Mouse (Mus musculus): Measurements from ENCODE around the gene Rpap1. TPM values are rescaled to one million over a fixed set of nuclear protein-coding genes. Genes with fewer than 3 reads are reported as not detected.

Gene Rpap1
- polyA plus RNA-seq, 1 experiment from 2014 or later, result 17.6 TPM

GRCm38 (mm10) chr2:119744163-119745111, 42.9 kb downstream of the Rpap1 start:
- peak overlapping the region; percentile 24 to 26; a peak in 2 of 4 replicates for H3K27ac ChIP-seq (replicated peaks in 1 of 2; ENCODE audit: control insufficient read depth in 1 of 2, insufficient read depth in 1 of 2, low read depth in 2 of 2, low read length in 2 of 2)
- H3K9ac ChIP-seq (ENCODE audit: low read length), result peak overlapping the region; percentile 56
- H3K9me3 ChIP-seq (ENCODE audit: control insufficient read depth, low read length), result no peaks in the 10 kb centered on the region
- WGBS, result 3% methylated on average over 44 of the region's 46 CpGs
- no peaks in the 10 kb centered on the region for H3K36me3 ChIP-seq (ENCODE audit: control insufficient read depth, insufficient read depth, low read length)
- H3K4me1 ChIP-seq (ENCODE audit: control insufficient read depth in 2 of 2, insufficient read depth in 2 of 2, low read length in 2 of 2), result peaks cover 21 to 31% of the 10 kb centered on the region in 2 experiments; a peak in 3 of 4 replicates
- H3K27me3 ChIP-seq (ENCODE audit: control insufficient read depth, insufficient read depth, low read length), result peaks cover 20% of the 10 kb centered on the region
- peak overlapping the region; percentile 100 for H3K4me2 ChIP-seq (ENCODE audit: low read length)
- peak overlapping the region; percentile 26 to 34 for H3K4me3 ChIP-seq (ENCODE audit: control insufficient read depth in 1 of 2, insufficient read depth in 1 of 2, low read depth in 1 of 2, low read length in 2 of 2)
- peak; percentile 25; the same call in 1 of the 2 replicates for ATAC-seq (ENCODE audit: insufficient number of reproducible peaks, insufficient read depth, low FRiP score, low read depth)

DNA sequence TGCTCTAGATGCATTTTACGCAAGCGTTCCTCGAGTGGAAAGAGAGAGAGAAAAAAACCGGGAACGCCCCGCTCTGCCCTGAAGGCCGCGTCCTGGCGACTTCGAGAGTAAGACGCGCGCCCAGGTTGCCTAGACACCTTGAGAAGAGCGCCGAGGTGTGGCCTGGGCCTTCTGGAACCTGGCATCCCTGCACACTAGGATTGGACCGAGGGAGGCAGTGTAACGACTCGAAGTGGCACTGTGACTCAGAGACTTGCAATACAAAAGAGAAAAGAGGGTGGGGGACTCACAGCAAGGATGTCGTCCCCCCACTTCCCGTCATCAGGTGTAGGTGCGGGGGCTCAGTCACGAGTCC, 43.6 kb downstream of the Rpap1 start:
- Histone ChIP-seq H3K27me3 (ENCODE audit: control insufficient read depth, insufficient read depth, low read length) (peaks cover 16% of the 10 kb centered on the region), H3K4me1 (ENCODE audit: control insufficient read depth in 2 of 2, insufficient read depth in 2 of 2, low read length in 2 of 2) (peaks cover 21 to 31% of the 10 kb centered on the region in 2 experiments; a peak in 3 of 4 replicates)
- 13% methylated on average over 22 of the region's 22 CpGs for WGBS

DNA sequence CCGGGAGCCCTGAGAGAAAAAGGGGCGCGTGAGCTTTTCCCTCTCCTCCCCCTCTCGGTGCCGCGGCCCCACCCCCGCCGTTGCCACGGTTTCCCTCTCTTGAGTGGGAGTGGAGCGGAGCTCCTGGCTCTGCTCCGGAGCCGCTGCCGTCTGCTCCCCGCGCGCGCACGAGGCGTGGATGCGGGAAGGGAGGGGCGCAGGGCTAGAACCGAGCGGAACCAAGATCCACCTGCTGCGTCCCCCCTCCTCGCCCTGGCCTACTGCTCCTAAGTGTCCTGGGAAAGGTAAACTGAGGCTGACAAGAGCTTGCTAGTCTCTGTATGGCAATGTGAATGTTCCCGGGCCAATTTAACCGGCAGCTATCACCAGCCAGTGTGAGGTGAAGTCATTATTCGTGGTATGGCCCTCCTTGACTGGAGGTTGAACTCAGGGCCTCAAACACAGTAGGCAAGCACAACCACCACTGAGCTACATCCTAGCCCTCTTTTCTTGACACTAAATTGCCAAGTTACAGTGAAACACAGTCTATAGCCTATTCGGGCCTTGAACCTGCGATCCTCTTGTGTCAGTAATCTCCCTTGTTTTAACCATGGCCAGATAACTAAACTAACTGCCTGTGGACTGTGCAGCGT, 44.0 kb downstream of the Rpap1 start:
- Histone ChIP-seq H3K4me2 (ENCODE audit: low read length) (peak overlapping the region; percentile 100), H3K27me3 (ENCODE audit: control insufficient read depth, insufficient read depth, low read length) (peaks cover 16% of the 10 kb centered on the region), H3K9ac (ENCODE audit: low read length) (peak overlapping the region; percentile 83), H3K27ac (replicated peaks in 1 of 2; ENCODE audit: control insufficient read depth in 1 of 2, insufficient read depth in 1 of 2, low read depth in 2 of 2, low read length in 2 of 2) (no peak overlapping the region), H3K9me3 (ENCODE audit: control insufficient read depth, low read length) (no peaks in the 10 kb centered on the region), H3K36me3 (ENCODE audit: control insufficient read depth, insufficient read depth, low read length) (no peaks in the 10 kb centered on the region), H3K4me3 (ENCODE audit: control insufficient read depth in 1 of 2, insufficient read depth in 1 of 2, low read depth in 1 of 2, low read length in 2 of 2) (peak overlapping the region; percentile 62 to 64), H3K4me1 (ENCODE audit: control insufficient read depth in 2 of 2, insufficient read depth in 2 of 2, low read length in 2 of 2) (peaks cover 21 to 31% of the 10 kb centered on the region in 2 experiments; a peak in 3 of 4 replicates)
- 13% methylated on average over 30 of the region's 31 CpGs for WGBS
- no peak for ATAC-seq (ENCODE audit: insufficient number of reproducible peaks, insufficient read depth, low FRiP score, low read depth)

More for the DNA sequence above, 43.6 kb downstream of the Rpap1 start:
- H3K27ac ChIP-seq (replicated peaks in 1 of 2; ENCODE audit: control insufficient read depth in 1 of 2, insufficient read depth in 1 of 2, low read depth in 2 of 2, low read length in 2 of 2), result no peak overlapping the region
- peak overlapping the region; percentile 26 to 34 for H3K4me3 ChIP-seq (ENCODE audit: control insufficient read depth in 1 of 2, insufficient read depth in 1 of 2, low read depth in 1 of 2, low read length in 2 of 2)
- no peaks in the 10 kb centered on the region for H3K9me3 ChIP-seq (ENCODE audit: control insufficient read depth, low read length)
- peak overlapping the region; percentile 56; the same call in 1 of the 2 replicates for H3K9ac ChIP-seq (ENCODE audit: low read length)
- H3K4me2 ChIP-seq (ENCODE audit: low read length), result peak overlapping the region; percentile 100
- H3K36me3 ChIP-seq (ENCODE audit: control insufficient read depth, insufficient read depth, low read length), result no peaks in the 10 kb centered on the region
- no peak for ATAC-seq (ENCODE audit: insufficient number of reproducible peaks, insufficient read depth, low FRiP score, low read depth)

DNA sequence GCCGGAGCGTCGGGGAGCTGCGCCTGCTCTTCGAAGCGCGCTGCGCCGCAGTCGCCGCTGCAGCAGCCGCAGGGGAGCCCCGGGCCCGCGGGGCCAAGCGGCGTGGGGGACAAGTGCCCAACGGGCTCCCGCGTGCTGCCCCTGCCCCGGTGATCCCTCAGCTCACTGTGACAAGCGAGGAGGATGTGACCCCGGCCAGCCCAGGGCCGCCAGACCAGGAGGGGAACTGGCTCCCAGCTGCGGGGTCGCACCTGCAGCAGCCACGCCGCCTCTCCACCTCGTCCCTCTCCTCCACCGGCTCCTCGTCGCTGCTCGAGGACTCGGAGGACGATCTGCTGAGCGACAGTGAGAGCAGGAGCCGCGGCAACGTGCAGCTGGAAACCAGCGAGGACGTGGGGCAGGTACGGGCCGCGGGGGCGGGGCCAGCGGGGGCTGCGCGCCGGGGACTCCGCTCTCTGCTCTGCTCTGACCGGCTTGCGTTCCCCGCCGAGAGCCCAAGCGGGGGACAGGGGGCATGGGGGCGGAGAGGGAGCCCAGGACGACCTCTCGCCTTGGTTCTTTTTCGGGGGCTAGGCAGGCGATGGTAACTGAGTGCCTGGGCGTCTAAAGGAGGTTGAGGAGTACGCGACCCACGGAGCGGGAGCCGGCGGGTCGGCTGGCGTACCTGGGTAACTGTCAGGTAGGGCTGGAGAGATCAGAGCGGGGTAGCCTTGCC, 44.7 kb downstream of the Rpap1 start:
- H3K9ac ChIP-seq (ENCODE audit: low read length), result peak overlapping the region; percentile 83
- H3K36me3 ChIP-seq (ENCODE audit: control insufficient read depth, insufficient read depth, low read length), result no peaks in the 10 kb centered on the region
- WGBS, result under 1% methylated on average over 54 of the region's 70 CpGs
- ATAC-seq (ENCODE audit: insufficient number of reproducible peaks, insufficient read depth, low FRiP score, low read depth), result no peak
- peak overlapping the region; percentile 62 to 64 for H3K4me3 ChIP-seq (ENCODE audit: control insufficient read depth in 1 of 2, insufficient read depth in 1 of 2, low read depth in 1 of 2, low read length in 2 of 2)
- no peaks in the 10 kb centered on the region for H3K9me3 ChIP-seq (ENCODE audit: control insufficient read depth, low read length)
- 0 out of 4 replicates have a peak overlapping the region, but pooled peaks of 1 of the 2 experiments have one; percentile 14 for H3K27ac ChIP-seq (replicated peaks in 1 of 2; ENCODE audit: control insufficient read depth in 1 of 2, insufficient read depth in 1 of 2, low read depth in 2 of 2, low read length in 2 of 2)
- peaks cover 16% of the 10 kb centered on the region for H3K27me3 ChIP-seq (ENCODE audit: control insufficient read depth, insufficient read depth, low read length)
- peaks cover 21 to 31% of the 10 kb centered on the region in 2 experiments; a peak in 3 of 4 replicates for H3K4me1 ChIP-seq (ENCODE audit: control insufficient read depth in 2 of 2, insufficient read depth in 2 of 2, low read length in 2 of 2)
- peak overlapping the region; percentile 100 for H3K4me2 ChIP-seq (ENCODE audit: low read length)

DNA sequence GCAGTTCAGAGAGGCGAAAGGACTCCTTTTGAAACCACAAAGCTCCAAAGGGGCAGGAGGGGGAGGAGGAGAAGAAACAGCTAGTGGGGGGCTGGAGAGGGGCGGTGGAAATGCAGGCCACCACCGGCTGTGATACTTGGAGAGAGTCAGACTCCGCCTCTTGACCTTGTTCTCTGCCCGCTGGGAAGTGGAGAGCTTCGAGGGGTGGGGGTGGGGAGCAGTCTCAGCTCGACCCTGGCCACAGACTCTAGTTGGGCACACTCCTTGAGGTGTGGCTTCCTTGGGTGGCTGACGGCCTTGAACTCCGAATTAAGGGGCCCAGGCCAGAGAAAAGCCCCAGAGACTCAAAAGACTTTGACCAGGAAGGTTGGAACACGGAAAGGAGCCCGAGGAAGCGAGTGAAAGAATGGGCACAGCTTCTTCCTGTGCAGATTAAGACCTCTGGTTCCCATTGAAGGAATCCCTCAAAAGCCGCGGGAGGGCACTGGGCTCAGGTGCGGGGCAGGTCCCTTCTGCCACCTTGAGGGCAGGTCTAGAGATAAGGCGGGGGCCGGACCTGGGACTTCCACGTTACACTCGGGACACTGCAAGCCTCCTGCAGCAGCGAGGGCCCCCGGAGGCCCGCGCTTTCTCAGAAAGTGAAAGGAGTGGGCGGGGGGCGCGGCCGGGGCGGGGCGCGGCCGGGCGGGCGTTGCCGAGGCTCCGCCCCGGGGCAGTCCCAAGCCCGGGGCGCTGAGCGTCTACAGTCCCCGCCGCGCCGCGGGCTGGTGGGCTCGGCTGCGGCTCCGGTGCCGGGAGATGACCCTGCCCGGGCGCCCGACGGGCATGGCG, 45.5 kb downstream of the Rpap1 start, which contains the start of gene Itpka:
Gene Itpka (plus strand): TSS at position 757 of the 831 bp plus-strand sequence.
- no peaks in the 10 kb centered on the region for H3K9me3 ChIP-seq (ENCODE audit: control insufficient read depth, low read length)
- no peaks in the 10 kb centered on the region for H3K36me3 ChIP-seq (ENCODE audit: control insufficient read depth, insufficient read depth, low read length)
- under 1% methylated on average over 53 of the region's 53 CpGs for WGBS
- peaks cover 27 to 37% of the 10 kb centered on the region in 2 experiments; a peak in 3 of 4 replicates for H3K4me1 ChIP-seq (ENCODE audit: control insufficient read depth in 2 of 2, insufficient read depth in 2 of 2, low read length in 2 of 2)
- peaks cover 16% of the 10 kb centered on the region for H3K27me3 ChIP-seq (ENCODE audit: control insufficient read depth, insufficient read depth, low read length)
- peak within 1 kb of the TSS; percentile 100 for H3K4me2 ChIP-seq (ENCODE audit: low read length)
- H3K9ac ChIP-seq (ENCODE audit: low read length), result peak within 1 kb of the TSS; percentile 83
- peak within 1 kb of the TSS; percentile 62 to 64 for H3K4me3 ChIP-seq (ENCODE audit: control insufficient read depth in 1 of 2, insufficient read depth in 1 of 2, low read depth in 1 of 2, low read length in 2 of 2)
- peak; percentile 76 for ATAC-seq (ENCODE audit: insufficient number of reproducible peaks, insufficient read depth, low FRiP score, low read depth)
- peak within 1 kb of the TSS; percentile 93 to 94 for H3K27ac ChIP-seq (replicated peaks in 1 of 2; ENCODE audit: control insufficient read depth in 1 of 2, insufficient read depth in 1 of 2, low read depth in 2 of 2, low read length in 2 of 2)

DNA sequence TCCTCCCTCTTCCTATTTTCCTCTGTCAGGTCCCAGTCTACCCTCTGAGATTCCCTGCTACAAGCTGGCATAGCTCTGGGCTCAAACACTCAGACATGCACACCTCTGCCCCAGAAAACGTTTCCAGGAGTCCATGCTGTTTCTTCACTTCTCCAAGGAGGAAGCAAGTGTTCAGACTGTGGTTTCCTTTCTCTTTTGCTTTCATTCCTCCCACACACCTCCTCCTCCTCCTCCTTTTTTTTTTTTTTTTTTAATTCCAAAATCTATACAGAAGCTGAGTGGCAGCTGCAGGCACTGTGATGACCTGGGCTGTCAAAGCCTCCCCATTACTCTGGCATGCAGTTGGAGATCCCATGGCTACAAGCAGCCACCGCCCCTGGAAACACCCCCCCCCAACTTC, 46.8 kb downstream of the Rpap1 start:
- no peak for ATAC-seq (ENCODE audit: insufficient number of reproducible peaks, insufficient read depth, low FRiP score, low read depth)
- no peaks in the 10 kb centered on the region for H3K9me3 ChIP-seq (ENCODE audit: control insufficient read depth, low read length)
- H3K4me1 ChIP-seq (ENCODE audit: control insufficient read depth in 2 of 2, insufficient read depth in 2 of 2, low read length in 2 of 2), result peaks cover 27 to 37% of the 10 kb centered on the region in 2 experiments; a peak in 3 of 4 replicates
- H3K36me3 ChIP-seq (ENCODE audit: control insufficient read depth, insufficient read depth, low read length), result no peaks in the 10 kb centered on the region
- WGBS, result 22% methylated on average over 2 of the region's 2 CpGs
- H3K27me3 ChIP-seq (ENCODE audit: control insufficient read depth, insufficient read depth, low read length), result peaks cover 16% of the 10 kb centered on the region
- H3K4me3 ChIP-seq (ENCODE audit: control insufficient read depth in 1 of 2, insufficient read depth in 1 of 2, low read depth in 1 of 2, low read length in 2 of 2), result no peak overlapping the region
- H3K9ac ChIP-seq (ENCODE audit: low read length), result no peak overlapping the region
- no peak overlapping the region for H3K4me2 ChIP-seq (ENCODE audit: low read length)
- H3K27ac ChIP-seq (replicated peaks in 1 of 2; ENCODE audit: control insufficient read depth in 1 of 2, insufficient read depth in 1 of 2, low read depth in 2 of 2, low read length in 2 of 2), result peak overlapping the region in 1 of 2 experiments; percentile 94; a peak in 1 of 4 replicates

Data from heart, embryonic 14.5 days (tissue).